Mouse (Mus musculus): ENCODE measurements around the gene Wdr62.
"Not testable (repeated sequence)": the region's sequence is repeated elsewhere in the genome, so short reads cannot be mapped to it uniquely, and the experiment has no call there.

Wdr62 gene

DNA sequence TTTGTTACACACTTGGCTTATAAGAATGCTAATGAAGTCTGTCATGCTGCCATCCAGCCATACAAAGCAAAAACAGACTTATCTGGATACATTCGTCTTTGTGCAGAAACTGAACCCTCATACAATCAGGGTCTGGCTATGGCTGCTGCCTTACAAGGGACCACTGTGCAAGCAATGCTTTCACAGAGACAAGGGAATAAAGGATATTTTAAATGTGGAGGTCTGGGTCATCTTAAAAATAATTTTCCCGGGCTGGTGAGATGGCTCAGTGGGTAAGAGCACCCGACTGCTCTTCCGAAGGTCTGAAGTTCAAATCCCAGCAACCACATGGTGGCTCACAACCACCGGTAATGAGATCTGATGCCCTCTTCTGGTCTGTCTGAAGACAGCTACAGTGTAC, 73.9 kb downstream of the Wdr62 start:
- not testable (repeated sequence) for DNase-seq (ENCODE audit: low spot score)

DNA sequence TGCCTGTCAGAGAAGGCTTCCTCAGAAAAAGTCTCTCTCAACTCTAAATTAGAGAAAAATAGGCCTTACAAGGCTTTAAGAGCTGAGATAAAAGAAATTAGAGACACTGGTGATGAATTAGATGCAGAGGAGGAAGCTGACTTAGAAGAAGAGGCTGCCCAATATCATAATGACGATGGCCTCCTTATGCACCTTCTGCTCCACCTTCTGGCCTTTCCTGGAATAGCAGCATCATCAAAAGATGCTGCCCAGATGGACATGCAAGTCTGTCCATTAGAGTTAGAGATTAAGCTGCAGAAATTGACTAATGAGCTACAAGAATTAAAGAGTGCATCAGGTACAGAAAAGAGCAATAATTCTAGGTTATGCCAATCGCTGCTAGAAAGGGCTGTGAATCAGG, 74.8 kb downstream of the Wdr62 start:
- no peak for DNase-seq (ENCODE audit: low spot score)

- peak; percentile 58 for DNase-seq (ENCODE audit: low spot score)
These were observed 75.8 kb downstream of the Wdr62 start for GRCm38 (mm10) chr7:30204380-30204779.

- no peak for DNase-seq (ENCODE audit: low spot score)
These were observed 77.1 kb downstream of the Wdr62 start for GRCm38 (mm10) chr7:30202895-30203690.

- not testable (repeated sequence) for DNase-seq (ENCODE audit: low spot score)
These were observed 79.6 kb downstream of the Wdr62 start for GRCm38 (mm10) chr7:30200661-30201060.

GRCm38 (mm10) chr7:30200200-30200599, 80.0 kb downstream of the Wdr62 start:
- DNase-seq (ENCODE audit: low spot score), result no peak

GRCm38 (mm10) chr7:30199498-30200139, 80.6 kb downstream of the Wdr62 start:
- DNase-seq (ENCODE audit: low spot score), result no peak

DNA sequence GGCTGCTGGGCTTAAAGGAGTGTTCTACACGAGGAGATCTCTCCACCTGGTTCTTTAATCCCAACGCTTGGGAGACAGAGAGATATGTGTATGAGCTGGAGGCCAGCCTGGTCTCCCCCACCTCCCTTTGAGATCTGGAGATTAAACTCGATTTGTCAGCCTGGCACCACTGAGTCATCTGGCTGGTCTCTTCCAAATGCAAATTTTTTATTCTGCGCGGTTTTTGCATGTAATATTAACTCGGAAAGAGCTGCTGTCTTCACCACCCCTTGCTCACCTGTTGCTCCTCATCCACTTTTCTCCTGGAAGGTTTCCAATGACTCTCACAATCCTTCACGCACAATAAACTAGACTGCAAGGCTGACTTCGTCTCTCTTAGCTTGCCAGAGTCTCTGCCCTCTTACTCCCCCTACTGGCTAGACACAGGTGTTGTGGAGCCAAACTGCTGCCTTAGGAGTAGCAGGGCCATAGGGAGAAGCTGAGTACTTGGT, 81.7 kb downstream of the Wdr62 start, which contains the start of gene Capns1:
Capns1 (minus strand) TSS at position 331 of the 491 bp plus-strand sequence.
- DNase-seq (ENCODE audit: low spot score), result no peak

DNA sequence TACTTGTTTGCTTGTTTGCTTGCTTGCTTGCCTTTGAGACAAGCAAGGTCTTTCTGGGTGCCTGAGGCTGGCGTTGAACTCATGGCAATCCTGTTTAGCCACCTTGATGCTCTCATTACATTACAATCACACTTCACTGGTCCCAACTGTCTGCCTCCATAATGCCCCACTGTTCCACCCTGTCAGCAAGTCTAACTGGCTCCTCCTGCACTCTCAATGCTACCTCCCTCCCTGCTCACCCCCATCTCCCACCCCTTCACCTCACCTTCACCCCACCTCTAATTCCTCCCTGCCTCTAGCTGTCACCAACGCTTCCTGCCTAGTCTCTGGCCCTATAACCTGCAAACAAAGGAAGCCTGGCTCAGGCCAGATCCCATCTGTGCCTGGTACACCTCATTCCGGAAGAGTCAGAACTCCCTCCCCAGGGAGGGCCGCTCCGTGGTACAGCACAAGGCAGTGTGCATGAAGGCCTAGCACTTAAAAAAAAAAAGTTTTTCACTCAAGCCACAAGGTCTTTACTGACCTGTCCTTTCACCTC, 82.6 kb downstream of the Wdr62 start:
- DNase-seq (ENCODE audit: low spot score), result no peak

GRCm38 (mm10) chr7:30196171-30196570, 84.0 kb downstream of the Wdr62 start:
- DNase-seq (ENCODE audit: low spot score), result no peak

DNA sequence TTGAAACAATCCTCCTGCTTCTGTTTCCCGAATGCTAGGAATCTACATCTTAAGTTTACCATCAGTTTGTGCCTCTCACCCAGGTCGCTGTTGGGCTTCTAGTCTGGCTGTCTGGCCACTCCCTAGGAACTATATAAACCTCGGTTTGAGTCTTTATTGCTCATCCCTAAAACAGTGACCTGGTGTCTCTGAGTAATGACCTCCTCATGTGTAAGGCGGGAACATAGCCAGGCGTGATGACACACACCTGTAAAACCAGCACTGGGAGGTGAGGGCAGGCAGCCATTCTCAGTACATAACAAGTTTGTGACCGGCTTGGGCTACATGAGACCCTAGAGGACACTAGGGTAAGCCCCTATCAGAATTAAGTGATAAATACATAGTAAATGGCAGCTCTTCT, 84.8 kb downstream of the Wdr62 start:
- no peak for DNase-seq (ENCODE audit: low spot score)

- peak; percentile 94 for DNase-seq (ENCODE audit: low spot score)
These were observed 85.3 kb downstream of the Wdr62 start for GRCm38 (mm10) chr7:30194884-30195283.

DNA sequence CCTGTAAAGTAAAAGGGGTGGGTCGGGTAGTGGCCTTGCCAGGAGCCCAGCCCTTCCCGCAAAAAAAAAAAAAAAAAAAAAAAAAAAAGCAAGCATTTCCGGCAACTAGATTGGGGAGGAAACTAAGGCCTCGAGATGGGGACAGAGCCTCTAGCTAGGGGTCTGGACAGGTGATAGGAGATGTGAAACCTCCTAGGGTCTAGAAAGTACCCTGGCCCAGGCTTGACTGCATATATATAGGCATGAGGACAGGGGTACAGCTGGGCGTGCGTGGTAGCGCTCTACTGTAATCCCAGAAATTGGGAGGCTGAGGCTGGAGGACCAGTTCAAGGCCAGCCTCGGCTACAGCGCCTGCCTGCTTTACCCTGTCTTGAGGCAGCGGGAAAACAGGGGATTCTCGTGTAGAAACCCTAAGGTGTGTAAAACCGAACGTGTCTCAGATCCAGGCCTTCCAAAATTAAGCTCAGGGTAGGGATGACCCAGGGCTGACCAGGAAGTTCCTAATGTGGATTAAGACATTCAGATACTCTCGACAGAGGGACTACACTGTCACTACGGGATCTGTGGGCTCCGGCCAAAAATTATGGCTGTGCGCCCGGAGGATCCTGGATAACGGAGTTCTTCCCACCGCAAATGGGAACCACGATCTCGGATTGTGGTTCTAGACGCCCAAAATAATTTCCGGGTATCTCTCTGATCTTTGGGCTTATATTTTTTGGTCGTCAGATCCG, 86.0 kb downstream of the Wdr62 start:
- no peak for DNase-seq (ENCODE audit: low spot score)

- peak; percentile 79 for DNase-seq (ENCODE audit: low spot score)
These were observed 86.6 kb downstream of the Wdr62 start for GRCm38 (mm10) chr7:30193581-30194100.

- no peak for DNase-seq (ENCODE audit: low spot score)
These were observed 87.2 kb downstream of the Wdr62 start for GRCm38 (mm10) chr7:30193013-30193412.

GRCm38 (mm10) chr7:30192088-30192487, 88.1 kb downstream of the Wdr62 start:
- no peak for DNase-seq (ENCODE audit: low spot score)

Data from ovary, postnatal 36 days (tissue).